Mouse (Mus musculus) cerebellum, adult (tissue): ENCODE data around the gene Necab3.

Experiments
- ATAC-seq: cut with Nextera tagmentation; 2 replicates; pipeline ENCODE4 v1.9.2; 2017; ENCODE audit warnings: mild to moderate bottlenecking, moderate library complexity, mixed read lengths; ENCODE audit not compliant: insufficient number of reproducible peaks, low FRiP score, low TSS enrichment

Necab3 gene

GRCm38 (mm10) chr2:154548688-154549087 lies 10.0 kb downstream of the Necab3 start:
- ATAC-seq, result no peak

GRCm38 (mm10) chr2:154546711-154547110 lies 12.0 kb downstream of the Necab3 start, which contains the start of gene 1700003F12Rik:
TSS of gene 1700003F12Rik (plus strand) at chr2:154547085.
- no peak for ATAC-seq

GRCm38 (mm10) chr2:154543567-154544347 lies 14.9 kb downstream of the Necab3 start:
- peak; percentile 85 for ATAC-seq

- no peak for ATAC-seq
Measured at GRCm38 (mm10) chr2:154541630-154542029, 17.1 kb downstream of the Necab3 start.

- ATAC-seq, result no peak
Measured at GRCm38 (mm10) chr2:154539720-154540119, 19.0 kb downstream of the Necab3 start.

- no peak for ATAC-seq
Measured at GRCm38 (mm10) chr2:154538710-154539109, 20.0 kb downstream of the Necab3 start.

- no peak for ATAC-seq
Measured at GRCm38 (mm10) chr2:154538310-154538709, 20.4 kb downstream of the Necab3 start.

GRCm38 (mm10) chr2:154534704-154535270 lies 23.9 kb downstream of the Necab3 start:
- no peak for ATAC-seq

GRCm38 (mm10) chr2:154532888-154533287 lies 25.8 kb downstream of the Necab3 start:
- ATAC-seq, result no peak

- no peak for ATAC-seq
Measured at GRCm38 (mm10) chr2:154526531-154526930, 32.2 kb downstream of the Necab3 start.

- ATAC-seq, result no peak
Measured at GRCm38 (mm10) chr2:154525285-154525684, 33.4 kb downstream of the Necab3 start.

- ATAC-seq, result no peak
Measured at GRCm38 (mm10) chr2:154522334-154522733, 36.4 kb downstream of the Necab3 start.

GRCm38 (mm10) chr2:154521449-154521848 lies 37.2 kb downstream of the Necab3 start:
- no peak for ATAC-seq

- no peak for ATAC-seq
Measured at GRCm38 (mm10) chr2:154517424-154517823, 41.3 kb downstream of the Necab3 start.

GRCm38 (mm10) chr2:154516944-154517343 lies 41.7 kb downstream of the Necab3 start:
- ATAC-seq, result no peak

- no peak for ATAC-seq
Measured at GRCm38 (mm10) chr2:154510141-154510540, 48.5 kb downstream of the Necab3 start.

- ATAC-seq, result no peak
Measured at GRCm38 (mm10) chr2:154508450-154508849, 50.2 kb downstream of the Necab3 start.

- peak; percentile 88; the same call in 1 of the 2 replicates for ATAC-seq
Measured at GRCm38 (mm10) chr2:154507566-154508283, 51.0 kb downstream of the Necab3 start.

- no peak for ATAC-seq
Measured at GRCm38 (mm10) chr2:154507076-154507475, 51.6 kb downstream of the Necab3 start.

- no peak for ATAC-seq
Measured at GRCm38 (mm10) chr2:154500758-154501157, 57.9 kb downstream of the Necab3 start.

- no peak for ATAC-seq
Measured at GRCm38 (mm10) chr2:154499717-154500247, 58.9 kb downstream of the Necab3 start.
